Mouse (Mus musculus) cerebellum, postnatal 10 days (tissue): ENCODE measurements at regions not wholly inside any gene's neighbourhood (a gene's known extent, or its start where the extent isn't known, plus 50 kb on each side); places are given as distances from the start of the nearest gene placed in this dataset.

Experiments
- DNase-seq, 2 experiments: peaks; one replicate each; pipeline ENCODE4 v3.0.0; 2021; ENCODE audit warnings: mixed read lengths in 2 of 2

DNA sequence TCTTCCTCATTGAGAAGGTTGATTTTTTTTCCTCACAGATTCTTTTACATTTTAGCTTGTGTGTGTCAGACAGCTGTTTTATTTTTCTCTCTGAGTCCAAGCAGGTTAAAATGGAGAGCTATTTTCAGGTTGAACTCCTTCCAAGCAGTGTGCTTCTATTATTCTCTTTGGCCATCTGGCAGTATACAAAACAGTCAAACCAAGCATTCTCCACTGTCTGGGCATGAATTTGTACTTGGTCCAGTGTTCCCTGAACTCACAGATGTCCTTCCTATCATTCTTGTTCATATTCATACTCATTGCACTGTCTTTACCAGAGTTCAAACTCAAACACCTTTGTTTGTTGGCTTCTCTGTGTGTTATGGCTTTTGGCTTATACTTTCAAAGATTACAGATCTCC is 264.9 kb downstream of the Tex13c1 start:
- peak; percentile 1 for DNase-seq

DNA sequence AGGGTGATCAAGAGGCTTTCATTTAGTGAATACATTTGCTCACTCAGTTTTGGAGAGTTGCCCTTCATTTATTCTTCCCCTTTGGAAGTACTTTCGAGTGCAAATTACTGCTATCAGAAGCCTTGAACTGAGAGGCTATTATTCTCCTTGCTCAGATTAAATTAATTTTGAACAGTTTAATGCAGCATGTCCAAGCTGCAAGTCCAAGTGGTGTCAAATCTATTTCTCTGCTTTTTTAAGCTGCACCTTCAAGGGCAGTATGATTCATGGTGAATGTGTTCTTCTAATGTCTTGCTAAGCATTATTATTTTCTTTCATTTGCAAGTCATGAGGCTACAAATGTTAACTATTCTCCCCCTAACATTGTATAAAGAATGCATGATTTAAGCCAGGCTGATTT is 293.9 kb downstream of the Tex13c1 start:
- no peak for DNase-seq
